Mouse (Mus musculus): ENCODE data around the gene Prol1. TPM values are rescaled to one million over a fixed set of nuclear protein-coding genes. Genes with fewer than 3 reads are reported as not detected.

Gene Prol1
- not detected in 2 replicates for polyA plus RNA-seq (2012; rRNA removed)

DNA sequence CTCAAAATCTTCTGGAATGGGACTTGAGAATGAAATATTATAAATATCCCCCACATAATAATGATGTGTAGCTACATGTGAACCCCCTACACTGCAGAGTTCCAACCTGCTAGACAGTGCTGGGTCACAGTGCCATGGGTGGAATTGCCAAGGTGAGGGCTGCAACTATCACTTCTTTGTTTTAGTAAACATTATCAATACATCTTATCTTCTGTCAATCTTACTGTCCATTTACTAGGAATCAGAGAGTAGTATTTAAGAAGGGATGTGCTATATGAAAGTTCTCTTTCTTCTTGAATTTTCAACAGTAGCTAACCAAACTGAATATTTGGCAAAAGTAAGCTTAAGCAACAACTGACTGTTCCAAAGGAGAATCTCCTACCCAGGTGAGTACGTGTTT lies at the start of gene Prol1:
Gene Prol1 (plus strand): TSS at position 301 of the 400 bp plus-strand sequence.

GRCm38 (mm10) chr5:88268619-88269018 lies 48.5 kb upstream of the Prol1 start, which contains the start of gene Gm7714:
Gene Gm7714 (plus strand): TSS chr5:88268919.

DNA sequence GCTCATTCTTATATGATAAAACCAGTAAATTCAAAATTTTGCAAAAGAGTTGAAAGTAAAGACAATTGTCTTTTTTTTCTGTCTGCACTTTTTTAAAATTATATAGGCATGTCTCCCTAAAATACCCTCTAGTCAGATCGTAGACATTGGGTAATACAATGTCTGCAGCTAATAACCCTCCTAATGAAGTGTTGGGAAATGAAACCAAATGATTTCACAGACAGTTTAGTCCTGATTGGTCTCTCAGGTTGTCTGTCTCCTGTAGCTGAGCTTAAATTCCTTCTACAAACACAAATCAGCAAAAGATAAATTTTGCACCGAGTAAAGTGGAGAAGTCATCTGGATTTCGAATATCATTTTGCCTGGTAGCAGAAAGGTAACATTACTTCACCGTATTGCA lies 58.7 kb downstream of the Prol1 start, which contains the start of gene Amtn:
Gene Amtn (plus strand): TSS at position 301 of the 400 bp plus-strand sequence.

Other genes starting within 250 kb of the Prol1 start
- gene Smr2, start 230.8 kb upstream of the Prol1 start, polyA plus RNA-seq (2012; rRNA removed): not detected in 2 replicates
- not detected in 2 replicates for gene Gm11116, start 205.8 kb upstream of the Prol1 start, polyA plus RNA-seq (2012; rRNA removed)
- gene Gm11115, start 163.2 kb upstream of the Prol1 start, polyA plus RNA-seq (2012; rRNA removed): not detected in 2 replicates
- not detected in 2 replicates for gene Gm7714, start 48.4 kb upstream of the Prol1 start, polyA plus RNA-seq (2012; rRNA removed)
- not detected in 2 replicates for gene Amtn, start 58.8 kb downstream of the Prol1 start, polyA plus RNA-seq (2012; rRNA removed)
- not detected in 2 replicates for gene Ambn, start 138.7 kb downstream of the Prol1 start, polyA plus RNA-seq (2012; rRNA removed)
- not detected in 2 replicates for gene Enam, start 170.7 kb downstream of the Prol1 start, polyA plus RNA-seq (2012; rRNA removed)
- 5.5 and 9.5 TPM in 2 replicates for gene Jchain, start 210.6 kb downstream of the Prol1 start, polyA plus RNA-seq (2012; rRNA removed)
- 9.3 and 10.7 TPM in 2 replicates for gene Utp3, start 237.2 kb downstream of the Prol1 start, polyA plus RNA-seq (2012; rRNA removed)
- 8.6 and 10.3 TPM in 2 replicates for gene Rufy3, start 247.7 kb downstream of the Prol1 start, polyA plus RNA-seq (2012; rRNA removed)

Measured in ovary, adult 2 months (tissue).